16 mouse cellular contexts compared by ENCODE assay signal in the genomic region with DNA sequence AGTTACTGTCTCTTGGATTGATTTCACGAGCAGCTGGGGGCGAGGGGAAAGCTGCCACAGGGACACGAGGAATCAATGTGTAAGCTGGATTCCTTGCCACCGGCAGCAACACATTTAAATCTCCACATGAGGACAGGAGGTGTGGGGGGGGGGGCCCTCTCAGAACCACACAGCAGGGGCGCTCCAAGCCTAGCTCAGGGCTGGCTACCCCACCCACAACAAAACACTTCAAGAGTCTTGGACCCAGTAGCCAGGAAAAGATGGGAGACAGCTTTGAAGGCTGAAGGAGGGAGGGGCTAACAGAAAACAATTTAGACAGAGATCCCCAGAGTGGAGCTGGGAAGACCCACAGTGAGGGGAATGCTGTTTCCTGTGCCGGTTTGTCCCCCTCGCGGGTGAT. TPM values are rescaled to one million over a fixed set of nuclear protein-coding genes. Genes with fewer than 3 reads are reported as not detected.
A peak's percentile ranks its signal among the peaks of the same experiment; 100 is the strongest.
DNase-seq lines count a peak whose midpoint lies in the region; ATAC-seq lines count a peak whose summit lies in the region.
"Had no signal": no experiment of that assay in that cellular context is flagged by ENCODE, and none has a peak within 500 bp of the region (broad histone marks: within the 10 kb centered on the region; RNA-seq: fewer than 3 reads in every experiment).

No protein-coding gene starts in this region.

- no peaks in the 10 kb centered on the region for H3K27me3 ChIP-seq in kidney, embryonic 14.5 days (ENCODE audit: control insufficient read depth, insufficient read depth, low read length)
- H3K27me3 ChIP-seq in forebrain, embryonic 14.5 days (replicated peaks; ENCODE audit: control insufficient read depth, insufficient read depth, low read length): no peaks in the 10 kb centered on the region
- H3K27me3 ChIP-seq: hindbrain, embryonic 15.5 days; liver, embryonic 12.5 days had no signal

- H3K4me1 ChIP-seq in kidney, embryonic 14.5 days (ENCODE audit: control insufficient read depth, insufficient read depth, low read length): peaks cover 40% of the 10 kb centered on the region
- peaks cover 5% of the 10 kb centered on the region for H3K4me1 ChIP-seq in forebrain, embryonic 14.5 days (ENCODE audit: control insufficient read depth, insufficient read depth, low read length)

- no peak for DNase-seq in kidney, adult 9 months
- peak; percentile 58 for DNase-seq in retina, postnatal 1 day
- DNase-seq in retina, embryonic 14.5 days (ENCODE audit: low spot score): no peak
- DNase-seq in forebrain, embryonic 14.5 days (ENCODE audit: low spot score): no peak
- no peak for DNase-seq in cerebellum, adult 11 months
- DNase-seq in gastrocnemius, postnatal 36 days: no peak
- DNase-seq: adrenal gland, postnatal 14 days; cerebellum, adult 18-20 months; gastrocnemius, postnatal 25 days had no signal

- 0 out of 2 replicates have a peak overlapping the region, but pooled peaks have one; percentile 0 for H3K4me2 ChIP-seq in kidney, embryonic 14.5 days (replicated peaks; ENCODE audit: low read depth, low read length)
- H3K4me2 ChIP-seq in forebrain, embryonic 14.5 days (ENCODE audit: low read length): no peak overlapping the region

- intact Hi-C loops in gastrocnemius, postnatal 36 days (cut with DNase I): no loop called here

- H3K4me3 ChIP-seq in kidney, embryonic 14.5 days (ENCODE audit: low read length): no peak overlapping the region
- H3K4me3 ChIP-seq in forebrain, embryonic 14.5 days (ENCODE audit: low read depth, low read length): no peak overlapping the region
- H3K4me3 ChIP-seq: hindbrain, embryonic 15.5 days; liver, embryonic 12.5 days had no signal

- ATAC-seq in kidney, embryonic 14.5 days (ENCODE audit: low FRiP score, low TSS enrichment): no peak
- 0 out of 2 replicates have a peak, but pooled peaks have one; percentile 14 for ATAC-seq in forebrain, embryonic 14.5 days
- no peak for ATAC-seq in inflammation-experienced regulatory T-cells, adult 6 months
- ATAC-seq: liver, embryonic 12.5 days had no signal

- H3K9me3 ChIP-seq in kidney, embryonic 14.5 days (ENCODE audit: control insufficient read depth, low read length): no peaks in the 10 kb centered on the region
- H3K9me3 ChIP-seq in forebrain, embryonic 14.5 days (replicated peaks; ENCODE audit: control insufficient read depth, low read length): no peaks in the 10 kb centered on the region
- H3K9me3 ChIP-seq: hindbrain, embryonic 15.5 days; liver, embryonic 12.5 days had no signal

- peak overlapping the region; percentile 82 for H3K27ac ChIP-seq in kidney, embryonic 14.5 days (ENCODE audit: low read depth, low read length)
- no peak overlapping the region for H3K27ac ChIP-seq in forebrain, embryonic 14.5 days (ENCODE audit: low read depth, low read length)
- H3K27ac ChIP-seq: hindbrain, embryonic 15.5 days had no signal

- H3K9ac ChIP-seq in kidney, embryonic 14.5 days (ENCODE audit: low read depth, low read length): no peak overlapping the region; the same call in 1 of the 2 replicates
- no peak overlapping the region for H3K9ac ChIP-seq in forebrain, embryonic 14.5 days (ENCODE audit: low read length)
- H3K9ac ChIP-seq: hindbrain, embryonic 15.5 days; liver, embryonic 12.5 days had no signal

- no peaks in the 10 kb centered on the region for H3K36me3 ChIP-seq in kidney, embryonic 14.5 days (ENCODE audit: control insufficient read depth, insufficient read depth, low read length)
- no peaks in the 10 kb centered on the region for H3K36me3 ChIP-seq in forebrain, embryonic 14.5 days (ENCODE audit: control insufficient read depth, insufficient read depth, low read length)
- H3K36me3 ChIP-seq: hindbrain, embryonic 15.5 days; liver, embryonic 12.5 days had no signal

- WGBS in kidney, embryonic 14.5 days: 10% methylated on average over 8 of the region's 8 CpGs
- WGBS in forebrain, embryonic 14.5 days: 10% methylated on average over 8 of the region's 8 CpGs

RNA-seq across cellular contexts. Expression of a gene that starts 10.4 kb away (rescaled TPM):
- 0.31 and 0.47 TPM in 2 replicates for polyA plus RNA-seq in kidney, embryonic 14.5 days (2014; fragmentation: Nextera tagmentation; extraction: Ambion mirVana)
- not detected in 2 replicates for polyA plus RNA-seq in forebrain, embryonic 14.5 days (2014; fragmentation: Nextera tagmentation; extraction: Ambion mirVana)
- not detected for polyA plus RNA-seq in inflammation-experienced regulatory T-cells, adult 6 months (2017; shearing (Covaris generic))
- not detected for total RNA-seq in gastrocnemius, postnatal 36 days (2021)
- total RNA-seq: adrenal gland, postnatal 14 days; gastrocnemius, postnatal 25 days; layer of hippocampus, postnatal 10 days; monocyte, adult 5-6 weeks had no signal
- polyA plus RNA-seq: hindbrain, embryonic 15.5 days; testis, adult 2 months had no signal

RNA-seq across cellular contexts. Expression of a gene that starts 21.2 kb away (rescaled TPM):
- polyA plus RNA-seq in kidney, embryonic 14.5 days (2014; fragmentation: Nextera tagmentation; extraction: Ambion mirVana): 0.68 and 0.94 TPM in 2 replicates
- not detected in 2 replicates for polyA plus RNA-seq in forebrain, embryonic 14.5 days (2014; fragmentation: Nextera tagmentation; extraction: Ambion mirVana)
- polyA plus RNA-seq in inflammation-experienced regulatory T-cells, adult 6 months (2017; shearing (Covaris generic)): 10 to 100 TPM; 16.1 to 24.9 (median 17.5) TPM
- not detected for total RNA-seq in gastrocnemius, postnatal 36 days (2021)
- total RNA-seq: adrenal gland, postnatal 14 days; gastrocnemius, postnatal 25 days; layer of hippocampus, postnatal 10 days had no signal
- polyA plus RNA-seq: hindbrain, embryonic 15.5 days; liver, embryonic 12.5 days had no signal

RNA-seq across cellular contexts. Expression of a gene that starts 38.3 kb away (rescaled TPM):
- polyA plus RNA-seq in kidney, embryonic 14.5 days (2014; fragmentation: Nextera tagmentation; extraction: Ambion mirVana): 1.1 and 1.4 TPM in 2 replicates
- 0.04 and 0.05 TPM in 2 replicates for polyA plus RNA-seq in forebrain, embryonic 14.5 days (2014; fragmentation: Nextera tagmentation; extraction: Ambion mirVana)
- polyA plus RNA-seq in inflammation-experienced regulatory T-cells, adult 6 months (2017; shearing (Covaris generic)): under 1 TPM in 1 of 3 experiments, not detected in 2; 0.04 TPM
- not detected for total RNA-seq in gastrocnemius, postnatal 36 days (2021)
- total RNA-seq: gastrocnemius, postnatal 25 days; monocyte, adult 5-6 weeks had no signal
